Mouse (Mus musculus) cortical plate, adult 2 months (tissue): ENCODE data around the gene Sdhc.

Experiments used
- CTCF ChIP-seq: fragments of 200-500 bp; IDR thresholded peaks from 2 replicates; pipeline ENCODE4 v1.5.1; 2011; ENCODE audit warnings: mild to moderate bottlenecking, control low read depth, low read length; ENCODE audit not compliant: insufficient read depth; ENCODE audit errors: extremely low read depth
- POLR2A ChIP-seq: fragments of 200-500 bp; IDR thresholded peaks from 2 replicates; pipeline ENCODE4 v1.6.1; 2011; ENCODE audit warnings: mild to moderate bottlenecking, low read length, control low read depth; ENCODE audit not compliant: insufficient read depth; ENCODE audit errors: extremely low read depth

DNA sequence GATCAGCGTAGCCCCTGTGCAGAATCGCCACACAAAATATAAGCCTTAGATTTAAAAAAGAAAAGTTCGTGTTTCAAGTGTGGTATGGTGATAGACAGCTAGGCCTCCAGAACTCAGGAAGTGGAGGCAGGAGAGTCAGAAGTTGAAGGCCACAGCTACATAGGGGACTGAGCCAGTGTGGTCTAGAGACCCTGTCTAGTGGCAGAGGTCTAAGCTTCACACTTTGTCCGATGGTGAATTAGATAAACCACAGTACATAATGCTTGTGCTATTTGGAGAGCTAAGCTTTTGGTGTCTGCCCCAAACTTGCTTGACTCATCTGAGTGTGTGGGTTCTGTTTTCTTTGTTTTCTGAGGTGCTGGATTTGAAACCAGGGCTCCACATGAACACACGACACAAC lies 31.4 kb downstream of the Sdhc start:
- TF ChIP-seq CTCF (no peak), POLR2A (no peak)
